9 mouse cellular contexts compared by ENCODE assay signal in genomic region chr6:124965747-124966146, GRCm38 (mm10). TPM values are rescaled to one million over a fixed set of nuclear protein-coding genes. Genes with fewer than 3 reads are reported as not detected.
DNase-seq lines count a peak whose midpoint lies in the region; ATAC-seq and TF ChIP-seq lines count a peak whose summit lies in the region.
"Had no signal": no experiment of that assay in that cellular context is flagged by ENCODE, and none has a peak within 500 bp of the region (broad histone marks: within the 10 kb centered on the region; RNA-seq: fewer than 3 reads in every experiment).

No protein-coding gene starts in this region.

- no peaks in the 10 kb centered on the region for H3K79me2 ChIP-seq in heart, adult 2 months (replicated peaks; ENCODE audit: control insufficient read depth, insufficient read depth, low read length)

- WGBS in heart, adult 2 months = 7% methylated on average over 15 of the region's 15 CpGs
- 13% methylated on average over 15 of the region's 15 CpGs for WGBS in limb, embryonic 13.5 days
- WGBS in stomach, postnatal 0 days = 9% methylated on average over 15 of the region's 15 CpGs

- intact Hi-C loops in heart, adult 2 months (cut with DNase I) = loop anchor here (1.0 to 2.0 kb wide), 3 partner anchors 35 to 73 kb away; partner anchors contain the start of genes Ing4 and Mlf2
- intact Hi-C loops in heart, postnatal 25 days (cut with DNase I) = loop anchor here (1.0 to 2.0 kb wide), 3 partner anchors 33 to 73 kb away; partner anchors contain the start of gene Ing4
- intact Hi-C loops in left cerebral cortex, postnatal 10 days (cut with DNase I) = no loop called here

- no peak for TF ChIP-seq CTCF in heart, adult 2 months (IDR thresholded peaks at IDR 0.05)
- no peak for TF ChIP-seq CTCF in stomach, postnatal 0 days (IDR thresholded peaks at IDR 0.05; ENCODE audit: low read depth)

- H3K27ac ChIP-seq in heart, adult 2 months = peak overlapping the region; percentile 91
- H3K27ac ChIP-seq in limb, embryonic 13.5 days = peak overlapping the region; percentile 95
- peak overlapping the region; percentile 90 for H3K27ac ChIP-seq in stomach, postnatal 0 days (replicated peaks)

- H3K9ac ChIP-seq in heart, adult 2 months (ENCODE audit: low read depth, low read length) = peak overlapping the region; percentile 74
- H3K9ac ChIP-seq in limb, embryonic 13.5 days = peak overlapping the region; percentile 91
- H3K9ac ChIP-seq in stomach, postnatal 0 days (ENCODE audit: low read length) = peak overlapping the region; percentile 84

- no peaks in the 10 kb centered on the region for H3K27me3 ChIP-seq in heart, adult 2 months (ENCODE audit: control insufficient read depth, insufficient read depth, low read length)
- H3K27me3 ChIP-seq in limb, embryonic 13.5 days = no peaks in the 10 kb centered on the region
- no peaks in the 10 kb centered on the region for H3K27me3 ChIP-seq in stomach, postnatal 0 days (ENCODE audit: control insufficient read depth, insufficient read depth, low read length)

- H3K4me2 ChIP-seq in limb, embryonic 13.5 days (replicated peaks) = peak overlapping the region; percentile 97
- H3K4me2 ChIP-seq in stomach, postnatal 0 days (replicated peaks; ENCODE audit: low read depth) = peak overlapping the region; percentile 82

- TF ChIP-seq EP300 in heart, adult 2 months (IDR thresholded peaks at IDR 0.05; ENCODE audit: insufficient read depth, low read depth, low read length) = no peak
- TF ChIP-seq EP300 in stomach, postnatal 0 days (optimal IDR thresholded peaks at IDR 0.05) = no peak

- H3K9me3 ChIP-seq in limb, embryonic 13.5 days = peaks cover 8% of the 10 kb centered on the region; the same call in 1 of the 2 replicates
- no peaks in the 10 kb centered on the region for H3K9me3 ChIP-seq in stomach, postnatal 0 days (ENCODE audit: control insufficient read depth, low read length)

- H3K4me3 ChIP-seq in heart, adult 2 months = peak overlapping the region; percentile 69
- peak overlapping the region; percentile 81 for H3K4me3 ChIP-seq in limb, embryonic 13.5 days
- H3K4me3 ChIP-seq in stomach, postnatal 0 days (ENCODE audit: low read depth, low read length) = peak overlapping the region; percentile 81

- DNase-seq in heart, adult 2 months = no peak
- DNase-seq in heart, postnatal 25 days (ENCODE audit: low spot score) = no peak
- peak; percentile 49 for DNase-seq in thymus, postnatal 0 days (ENCODE audit: low spot score)
- DNase-seq in thymus, postnatal 14 days = no peak
- DNase-seq in stomach, postnatal 0 days (ENCODE audit: low spot score) = no peak
- no peak for DNase-seq in frontal cortex, postnatal 25 days (ENCODE audit: low spot score in 2 of 2)
- no peak for DNase-seq in left cerebral cortex, postnatal 10 days (ENCODE audit: extremely low spot score in 1 of 2, low spot score in 2 of 2)

- no peak for TF ChIP-seq POLR2A in heart, adult 2 months (IDR thresholded peaks at IDR 0.05; ENCODE audit: insufficient read depth, low read depth, low read length)

- peak; percentile 16; the same call in 1 of the 2 replicates for ATAC-seq in limb, embryonic 13.5 days (ENCODE audit: low FRiP score, low read depth)
- ATAC-seq in stomach, postnatal 0 days (ENCODE audit: low FRiP score, low TSS enrichment) = no peak

- H3K36me3 ChIP-seq in heart, adult 2 months (ENCODE audit: control insufficient read depth, insufficient read depth, low read length) = no peaks in the 10 kb centered on the region
- H3K36me3 ChIP-seq in limb, embryonic 13.5 days = peaks cover 27% of the 10 kb centered on the region
- peaks cover 4% of the 10 kb centered on the region; the same call in 1 of the 2 replicates for H3K36me3 ChIP-seq in stomach, postnatal 0 days (ENCODE audit: control insufficient read depth, insufficient read depth, low read length)

- 0 out of 2 replicates have a peak, but pooled peaks cover 2% of the 10 kb centered on the region for H3K4me1 ChIP-seq in heart, adult 2 months (ENCODE audit: control insufficient read depth, insufficient read depth, low read length)
- H3K4me1 ChIP-seq in limb, embryonic 13.5 days = peaks cover 12% of the 10 kb centered on the region
- H3K4me1 ChIP-seq in stomach, postnatal 0 days (replicated peaks; ENCODE audit: control insufficient read depth, insufficient read depth) = 0 out of 2 replicates have a peak, but pooled peaks cover 6% of the 10 kb centered on the region

RNA-seq across cellular contexts. Expression of gene Cops7a, which starts 0.4 kb away (rescaled TPM):
- total RNA-seq in heart, adult 2 months (2021) = 10 to 100 TPM; 83.2 to 99.8 TPM
- polyA plus RNA-seq in heart, adult 2 months (2012; rRNA removed) = 208 and 238 TPM in 2 replicates
- total RNA-seq in heart, postnatal 25 days (2021) = 10 to 100 TPM; 85.8 to 88.6 TPM
- 86.0 and 95.5 TPM in 2 replicates for polyA plus RNA-seq in thymus, postnatal 0 days (2015; fragmentation: Nextera tagmentation; extraction: Ambion mirVana)
- polyA plus RNA-seq in limb, embryonic 13.5 days (2015; fragmentation: Nextera tagmentation; extraction: Ambion mirVana) = 128 and 133 TPM in 2 replicates
- 114 and 121 TPM in 2 replicates for polyA plus RNA-seq in stomach, postnatal 0 days (2015; fragmentation: Nextera tagmentation; extraction: Ambion mirVana)
- 100 to 1,000 TPM; 115 to 116 TPM for total RNA-seq in left cerebral cortex, postnatal 10 days (2021)

RNA-seq across cellular contexts. Expression of gene Pianp, which starts 30.7 kb away (rescaled TPM):
- total RNA-seq in heart, adult 2 months (2021) = under 1 TPM; 0.43 to 0.50 TPM
- 1.7 and 2.0 TPM in 2 replicates for polyA plus RNA-seq in heart, adult 2 months (2012; rRNA removed)
- total RNA-seq in heart, postnatal 25 days (2021) = 1 to 10 TPM in 1 of 2 experiments, under 1 TPM in 1; 0.49 to 1.1 TPM
- 0.50 and 0.55 TPM in 2 replicates for polyA plus RNA-seq in thymus, postnatal 0 days (2015; fragmentation: Nextera tagmentation; extraction: Ambion mirVana)
- polyA plus RNA-seq in limb, embryonic 13.5 days (2015; fragmentation: Nextera tagmentation; extraction: Ambion mirVana) = 15.7 and 19.0 TPM in 2 replicates
- polyA plus RNA-seq in stomach, postnatal 0 days (2015; fragmentation: Nextera tagmentation; extraction: Ambion mirVana) = 3.1 and 4.0 TPM in 2 replicates
- total RNA-seq in left cerebral cortex, postnatal 10 days (2021) = 100 to 1,000 TPM; 116 TPM
- total RNA-seq: neutrophil, adult 5-6 weeks had no signal

RNA-seq across cellular contexts. Expression of gene Mlf2, which starts 34.6 kb away (rescaled TPM):
- 100 to 1,000 TPM; 179 to 194 TPM for total RNA-seq in heart, adult 2 months (2021)
- 259 and 275 TPM in 2 replicates for polyA plus RNA-seq in heart, adult 2 months (2012; rRNA removed)
- total RNA-seq in heart, postnatal 25 days (2021) = 100 to 1,000 TPM; 205 to 207 TPM
- polyA plus RNA-seq in thymus, postnatal 0 days (2015; fragmentation: Nextera tagmentation; extraction: Ambion mirVana) = 267 and 277 TPM in 2 replicates
- polyA plus RNA-seq in limb, embryonic 13.5 days (2015; fragmentation: Nextera tagmentation; extraction: Ambion mirVana) = 354 and 355 TPM in 2 replicates
- 312 and 330 TPM in 2 replicates for polyA plus RNA-seq in stomach, postnatal 0 days (2015; fragmentation: Nextera tagmentation; extraction: Ambion mirVana)
- total RNA-seq in left cerebral cortex, postnatal 10 days (2021) = 100 to 1,000 TPM; 597 to 610 TPM

RNA-seq across cellular contexts. Expression of gene Zfp384, which starts 43.2 kb away (rescaled TPM):
- total RNA-seq in heart, adult 2 months (2021) = 10 to 100 TPM; 22.4 to 22.8 TPM
- 28.2 and 33.5 TPM in 2 replicates for polyA plus RNA-seq in heart, adult 2 months (2012; rRNA removed)
- 10 to 100 TPM; 19.2 to 22.0 TPM for total RNA-seq in heart, postnatal 25 days (2021)
- polyA plus RNA-seq in thymus, postnatal 0 days (2015; fragmentation: Nextera tagmentation; extraction: Ambion mirVana) = 8.8 and 9.5 TPM in 2 replicates
- 20.6 and 21.2 TPM in 2 replicates for polyA plus RNA-seq in limb, embryonic 13.5 days (2015; fragmentation: Nextera tagmentation; extraction: Ambion mirVana)
- 7.0 and 7.2 TPM in 2 replicates for polyA plus RNA-seq in stomach, postnatal 0 days (2015; fragmentation: Nextera tagmentation; extraction: Ambion mirVana)
- 10 to 100 TPM; 41.0 to 41.2 TPM for total RNA-seq in left cerebral cortex, postnatal 10 days (2021)

RNA-seq across cellular contexts. Expression of gene Ptms, which starts 45.8 kb away (rescaled TPM):
- 100 to 1,000 TPM; 154 to 163 TPM for total RNA-seq in heart, adult 2 months (2021)
- polyA plus RNA-seq in heart, adult 2 months (2012; rRNA removed) = 547 and 614 TPM in 2 replicates
- total RNA-seq in heart, postnatal 25 days (2021) = 100 to 1,000 TPM; 235 to 245 TPM
- 204 and 256 TPM in 2 replicates for polyA plus RNA-seq in thymus, postnatal 0 days (2015; fragmentation: Nextera tagmentation; extraction: Ambion mirVana)
- polyA plus RNA-seq in limb, embryonic 13.5 days (2015; fragmentation: Nextera tagmentation; extraction: Ambion mirVana) = 303 and 321 TPM in 2 replicates
- polyA plus RNA-seq in stomach, postnatal 0 days (2015; fragmentation: Nextera tagmentation; extraction: Ambion mirVana) = 260 and 276 TPM in 2 replicates
- 1,000 to 10,000 TPM; 1,368 to 1,394 TPM for total RNA-seq in left cerebral cortex, postnatal 10 days (2021)
